Mouse (Mus musculus) MEL (cell line): ENCODE measurements around the gene Myd88.

Experiments used
- EP300 ChIP-seq, 2 experiments: IDR thresholded peaks; 2 replicates each; pipeline ENCODE4 v1.6.1; 2011; ENCODE audit warnings: improper control_type of control experiment in 2 of 2, low read length in 2 of 2, low read depth in 1 of 2, mild to moderate bottlenecking in 1 of 2
- GATA1 ChIP-seq: IDR thresholded peaks from 2 replicates; pipeline ENCODE4 v1.6.1; 2011; ENCODE audit warnings: low read depth, low read length, improper control_type of control experiment
- UBTF ChIP-seq: IDR thresholded peaks from 2 replicates; pipeline ENCODE4 v1.6.1; 2012; ENCODE audit warnings: low read depth, mild to moderate bottlenecking, inconsistent platforms, low read length, improper control_type of control experiment, moderate library complexity, borderline replicate concordance; ENCODE audit not compliant: insufficient read depth

- TF ChIP-seq UBTF (no peak), GATA1 (no peak), EP300 (IDR thresholded peaks at IDR 0.05; ENCODE audit: low read depth in 1 of 2, low read length in 2 of 2) (peak in 1 of 2 experiments; percentile 34; a peak in 1 of 4 replicates)
Measured at GRCm38 (mm10) chr9:119334324-119334723, 6.9 kb downstream of the Myd88 start.
